Mouse (Mus musculus): Measurements from ENCODE around the gene Saysd1. TPM values are rescaled to one million over a fixed set of nuclear protein-coding genes. Genes with fewer than 3 reads are reported as not detected.

Gene Saysd1
- polyA plus RNA-seq, 1 experiment from 2014 or later = 10.2 TPM

DNA sequence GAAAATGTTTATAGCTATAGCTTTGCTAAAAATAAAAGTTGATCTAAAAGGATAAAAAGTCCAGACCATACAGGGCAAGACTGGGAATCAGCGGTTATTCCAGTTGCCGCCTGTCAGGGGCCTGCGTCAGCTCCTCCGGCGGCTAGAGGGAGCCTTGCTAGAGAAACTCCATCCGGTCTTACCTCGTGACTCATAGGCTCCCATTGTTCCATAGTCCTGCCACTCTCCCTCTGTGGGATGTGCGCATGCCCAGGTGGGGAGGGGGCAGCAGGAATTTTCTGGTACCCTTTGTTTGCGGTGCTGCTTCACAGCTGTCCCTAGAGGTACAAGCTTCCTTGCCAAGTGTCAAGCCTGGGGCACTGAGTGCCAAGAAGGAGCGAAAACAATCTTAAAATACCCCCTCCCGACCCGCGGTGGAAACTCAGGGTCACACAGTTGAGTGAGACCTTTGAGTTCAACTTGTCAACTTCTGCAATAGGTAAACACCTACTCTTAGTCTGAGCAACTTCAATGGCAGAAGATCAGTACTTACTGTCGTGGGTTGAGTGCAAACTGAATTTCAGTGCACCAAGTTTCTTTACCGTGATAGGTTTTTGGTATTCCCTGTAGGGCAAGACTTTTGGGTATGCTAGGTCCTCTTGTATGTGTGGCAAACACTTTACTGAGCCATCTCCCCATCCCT, 10.8 kb downstream of the Saysd1 start:
- H3K27me3 ChIP-seq (ENCODE audit: low read depth, poor library complexity, severe bottlenecking) = no peaks in the 10 kb centered on the region
- H3K4me3 ChIP-seq = no peak overlapping the region
- no peaks in the 10 kb centered on the region for H3K36me3 ChIP-seq
- 75% methylated on average over 15 of the region's 15 CpGs for WGBS
- H3K9me3 ChIP-seq (replicated peaks) = 0 out of 2 replicates have a peak, but pooled peaks cover 2% of the 10 kb centered on the region
- H3K4me1 ChIP-seq = peaks cover 3% of the 10 kb centered on the region; the same call in 1 of the 2 replicates
- no peak overlapping the region for H3K27ac ChIP-seq (replicated peaks)
- DNase-seq (ENCODE audit: low spot score) = no peak

DNA sequence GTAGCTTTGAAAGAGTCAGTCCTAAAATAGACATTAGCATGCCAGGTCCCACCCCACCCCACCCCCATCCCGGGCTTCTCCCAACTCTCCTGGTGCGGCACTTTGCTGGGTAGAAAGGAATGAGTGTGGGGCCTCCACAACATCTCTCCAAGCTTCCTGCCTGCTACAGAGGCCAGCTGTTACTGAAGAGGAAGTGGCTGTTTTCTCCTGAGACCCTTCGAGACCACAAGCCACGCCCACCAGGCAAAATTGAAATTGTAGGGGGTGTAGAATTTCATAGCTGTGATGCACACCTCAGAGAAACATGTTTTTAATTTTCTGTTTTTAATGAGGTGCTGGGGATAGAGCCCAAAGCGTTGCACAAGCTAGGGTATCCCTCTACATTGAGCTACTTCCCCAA, 17.5 kb downstream of the Saysd1 start:
- 85% methylated on average over 5 of the region's 5 CpGs for WGBS
- H3K4me3 ChIP-seq = no peak overlapping the region
- H3K36me3 ChIP-seq = no peaks in the 10 kb centered on the region
- no peak for DNase-seq (ENCODE audit: low spot score)
- peaks cover 14% of the 10 kb centered on the region for H3K4me1 ChIP-seq
- H3K27me3 ChIP-seq (ENCODE audit: low read depth, poor library complexity, severe bottlenecking) = no peaks in the 10 kb centered on the region
- no peaks in the 10 kb centered on the region for H3K9me3 ChIP-seq (replicated peaks)
- H3K27ac ChIP-seq (replicated peaks) = no peak overlapping the region

DNA sequence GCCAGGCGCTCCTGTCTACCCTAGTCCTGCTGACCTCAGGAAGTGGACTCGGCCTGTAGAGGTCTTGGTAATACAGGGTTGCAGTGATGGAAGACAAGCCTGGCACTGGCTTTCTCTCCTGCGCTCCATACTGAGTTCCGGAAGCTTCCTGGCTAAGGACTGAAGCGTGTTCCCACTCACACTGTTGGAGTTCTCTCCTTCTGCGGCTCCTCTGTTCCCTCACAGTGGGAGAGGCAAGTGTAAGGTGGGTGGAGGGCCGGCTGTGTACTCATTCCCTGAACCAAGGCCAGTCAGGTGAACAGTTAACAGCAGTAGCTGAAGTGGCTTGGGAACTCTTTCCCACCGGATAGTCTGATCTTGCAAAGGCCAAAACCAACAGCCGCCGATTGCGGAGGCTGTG, 18.3 kb downstream of the Saysd1 start:
- DNase-seq (ENCODE audit: low spot score) = no peak
- 91% methylated on average over 11 of the region's 11 CpGs for whole genome bisulfite sequencing
- no peak overlapping the region for H3K27ac ChIP-seq (replicated peaks)
- H3K4me3 ChIP-seq = no peak overlapping the region
- peaks cover 14% of the 10 kb centered on the region for H3K4me1 ChIP-seq
- H3K36me3 ChIP-seq = no peaks in the 10 kb centered on the region
- H3K9me3 ChIP-seq (replicated peaks) = no peaks in the 10 kb centered on the region
- no peaks in the 10 kb centered on the region for H3K27me3 ChIP-seq (ENCODE audit: low read depth, poor library complexity, severe bottlenecking)

DNA sequence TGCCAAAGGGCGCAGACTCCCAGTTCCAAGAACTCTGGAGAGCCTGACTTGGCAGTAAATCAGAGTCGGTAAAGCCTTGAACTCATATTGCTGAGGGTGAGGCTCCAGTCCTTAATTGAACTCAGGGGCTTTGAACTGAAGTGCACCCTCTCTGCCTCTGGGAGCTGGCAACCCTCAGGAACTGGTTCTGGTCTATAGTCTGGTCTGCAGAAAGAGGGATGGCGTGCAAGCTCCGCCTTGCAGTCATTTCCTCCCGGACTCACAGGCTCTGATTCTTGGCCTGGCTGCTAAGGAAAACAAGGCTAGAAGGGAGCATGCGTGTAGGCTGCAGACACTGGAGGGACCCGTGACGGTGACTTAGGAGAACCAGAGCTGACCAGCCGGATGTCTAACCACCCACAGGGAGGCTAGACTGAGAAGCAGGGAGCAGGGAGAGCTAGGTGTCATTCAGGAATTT, 22.2 kb downstream of the Saysd1 start:
- Histone ChIP-seq H3K4me3 (no peak overlapping the region), H3K27ac (replicated peaks) (no peak overlapping the region), H3K36me3 (no peaks in the 10 kb centered on the region), H3K9me3 (replicated peaks) (no peaks in the 10 kb centered on the region; the same call in 1 of the 2 replicates), H3K4me1 (peaks cover 11% of the 10 kb centered on the region), H3K27me3 (ENCODE audit: low read depth, poor library complexity, severe bottlenecking) (no peaks in the 10 kb centered on the region)
- WGBS = 68% methylated on average over 9 of the region's 9 CpGs
- DNase-seq (ENCODE audit: low spot score) = no peak

DNA sequence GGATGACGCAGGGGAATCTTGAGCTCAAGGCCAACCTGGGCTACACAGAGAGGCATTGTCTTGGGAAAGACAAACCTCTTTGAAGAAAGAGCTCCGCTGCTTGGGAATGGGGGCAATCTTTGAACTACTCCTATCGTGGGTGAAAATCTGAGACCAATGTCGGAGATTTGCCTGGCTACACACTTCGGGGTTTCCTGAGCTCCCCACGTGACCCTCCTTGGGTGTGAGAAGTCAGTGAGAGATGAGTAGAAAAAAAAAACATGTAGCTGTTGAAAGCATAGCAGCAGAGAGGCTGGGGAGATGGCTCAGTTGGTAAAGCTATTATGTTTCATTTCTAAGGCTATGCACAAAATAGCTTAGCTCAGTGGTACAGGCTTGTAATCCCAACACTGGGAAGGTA, 23.4 kb downstream of the Saysd1 start:
- H3K4me1 ChIP-seq = peaks cover 11% of the 10 kb centered on the region
- H3K9me3 ChIP-seq (replicated peaks) = no peaks in the 10 kb centered on the region; the same call in 1 of the 2 replicates
- H3K36me3 ChIP-seq = no peaks in the 10 kb centered on the region
- H3K27ac ChIP-seq (replicated peaks) = no peak overlapping the region
- H3K27me3 ChIP-seq (ENCODE audit: low read depth, poor library complexity, severe bottlenecking) = no peaks in the 10 kb centered on the region
- WGBS = 91% methylated on average over 6 of the region's 6 CpGs
- no peak overlapping the region for H3K4me3 ChIP-seq
- no peak for DNase-seq (ENCODE audit: low spot score)

DNA sequence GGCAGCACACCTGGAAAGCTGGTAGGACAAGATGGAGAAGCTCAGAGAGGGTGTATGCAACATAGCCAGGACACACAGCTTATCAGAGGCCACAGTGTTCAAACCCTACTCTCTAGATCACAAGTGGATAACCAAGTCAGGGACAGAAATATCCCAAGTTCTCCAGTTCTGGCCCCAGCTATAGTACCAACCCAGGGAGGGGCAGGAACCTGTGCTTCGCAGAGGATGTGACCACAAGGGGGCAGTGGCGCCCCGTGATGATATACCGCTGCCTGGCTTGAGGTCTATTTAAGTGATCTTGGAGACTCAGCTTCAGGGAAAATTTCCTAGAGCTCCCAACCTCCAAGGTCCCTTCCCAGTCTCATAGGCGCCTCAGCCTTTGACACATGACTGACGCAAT, 24.4 kb downstream of the Saysd1 start:
- H3K36me3 ChIP-seq = no peaks in the 10 kb centered on the region
- H3K9me3 ChIP-seq (replicated peaks) = no peaks in the 10 kb centered on the region; the same call in 1 of the 2 replicates
- H3K4me3 ChIP-seq = no peak overlapping the region
- no peak overlapping the region for H3K27ac ChIP-seq (replicated peaks)
- H3K4me1 ChIP-seq = peaks cover 11% of the 10 kb centered on the region
- 7% methylated on average over 6 of the region's 6 CpGs for WGBS
- DNase-seq (ENCODE audit: low spot score) = peak; percentile 83
- H3K27me3 ChIP-seq (ENCODE audit: low read depth, poor library complexity, severe bottlenecking) = no peaks in the 10 kb centered on the region

DNA sequence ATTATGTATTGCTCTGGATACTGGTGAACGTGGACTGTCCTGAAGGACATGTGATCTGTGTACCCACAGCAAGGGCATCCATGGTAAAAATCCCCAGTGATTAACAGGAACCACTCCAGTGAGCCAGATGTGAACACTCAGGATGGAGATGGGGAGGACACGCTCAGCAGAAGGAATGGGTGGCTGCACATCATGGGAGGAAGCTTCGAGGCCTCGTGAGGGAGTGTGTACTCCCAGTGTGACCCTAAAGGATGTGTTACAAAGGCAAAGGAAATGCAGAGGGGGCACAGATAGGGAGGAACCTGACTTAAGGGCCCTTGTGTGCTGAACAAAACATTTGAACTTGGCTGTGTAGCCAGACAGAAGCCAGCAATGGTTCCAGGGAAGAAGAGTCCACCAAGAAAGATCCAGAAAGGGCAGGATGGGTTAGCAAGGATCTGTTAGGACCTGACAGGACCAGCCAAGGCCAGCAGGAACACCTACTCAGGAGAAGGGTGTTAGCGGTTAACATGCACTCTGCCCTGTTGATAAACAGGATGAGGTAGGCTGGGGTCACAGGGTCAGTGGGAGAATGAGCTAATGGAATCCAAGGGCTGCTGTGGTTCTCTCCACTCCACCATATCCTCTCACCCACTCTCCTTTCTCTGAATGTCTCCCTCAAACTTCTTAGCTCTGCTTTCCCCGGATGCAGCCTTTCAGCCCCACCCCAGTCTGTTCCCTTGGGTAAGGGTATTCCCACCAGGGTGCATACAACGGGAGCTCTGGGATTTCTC, 25.0 kb downstream of the Saysd1 start:
- Histone ChIP-seq H3K4me3 (no peak overlapping the region), H3K27me3 (ENCODE audit: low read depth, poor library complexity, severe bottlenecking) (no peaks in the 10 kb centered on the region), H3K4me1 (peaks cover 11% of the 10 kb centered on the region), H3K27ac (replicated peaks) (no peak overlapping the region), H3K9me3 (replicated peaks) (no peaks in the 10 kb centered on the region; the same call in 1 of the 2 replicates), H3K36me3 (no peaks in the 10 kb centered on the region)
- WGBS = 67% methylated on average over 7 of the region's 7 CpGs
- no peak for DNase-seq (ENCODE audit: low spot score)

DNA sequence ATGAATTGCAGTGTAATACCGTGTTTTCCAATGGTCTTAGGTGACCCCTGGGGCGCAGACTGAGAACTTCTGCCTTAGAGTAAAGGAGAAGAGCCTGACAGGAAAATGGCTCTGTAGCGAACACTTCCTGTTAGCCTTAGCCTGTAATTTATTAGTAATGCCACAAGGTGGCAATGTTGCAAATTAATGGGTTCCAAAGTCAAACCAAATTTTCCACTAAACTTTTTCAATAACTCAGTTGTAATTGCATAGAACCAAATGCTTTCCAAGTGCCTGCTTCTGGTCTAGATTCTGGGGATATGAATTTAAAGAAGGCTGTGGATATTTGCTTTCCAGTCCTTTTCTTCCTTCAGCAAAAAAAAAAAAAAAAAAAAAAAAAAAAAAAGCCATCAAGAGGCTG, 26.1 kb downstream of the Saysd1 start:
- peaks cover 9% of the 10 kb centered on the region for H3K4me1 ChIP-seq
- WGBS = 64% methylated on average over 3 of the region's 3 CpGs
- DNase-seq (ENCODE audit: low spot score) = no peak
- H3K36me3 ChIP-seq = no peaks in the 10 kb centered on the region
- H3K4me3 ChIP-seq = no peak overlapping the region
- H3K9me3 ChIP-seq (replicated peaks) = no peaks in the 10 kb centered on the region; the same call in 1 of the 2 replicates
- no peaks in the 10 kb centered on the region for H3K27me3 ChIP-seq (ENCODE audit: low read depth, poor library complexity, severe bottlenecking)
- no peak overlapping the region for H3K27ac ChIP-seq (replicated peaks)

DNA sequence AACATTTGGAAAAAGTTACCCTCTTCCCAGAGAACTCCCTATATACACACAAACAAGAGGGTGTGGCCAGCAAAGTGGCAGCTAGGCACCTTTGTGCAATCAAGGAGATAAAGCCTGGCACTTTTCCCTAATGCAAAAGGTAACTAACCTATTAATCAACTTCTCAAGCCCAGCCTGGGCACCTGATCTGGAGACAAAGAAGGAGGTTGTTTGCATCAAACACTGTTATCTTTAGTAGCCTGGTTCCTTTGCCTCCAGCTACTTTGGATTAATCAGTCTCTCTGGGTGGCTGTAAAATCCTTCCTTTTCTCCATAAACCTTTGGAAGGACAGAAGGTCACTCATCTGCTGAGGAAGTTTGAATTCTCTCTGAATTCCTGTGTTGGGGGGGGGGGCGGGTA, 27.4 kb downstream of the Saysd1 start:
- no peak overlapping the region for H3K27ac ChIP-seq (replicated peaks)
- 73% methylated on average over 1 of the region's 1 CpGs for whole genome bisulfite sequencing
- no peaks in the 10 kb centered on the region for H3K4me1 ChIP-seq
- no peaks in the 10 kb centered on the region for H3K27me3 ChIP-seq (ENCODE audit: low read depth, poor library complexity, severe bottlenecking)
- no peak for DNase-seq (ENCODE audit: low spot score)
- H3K9me3 ChIP-seq (replicated peaks) = no peaks in the 10 kb centered on the region; the same call in 1 of the 2 replicates
- no peaks in the 10 kb centered on the region for H3K36me3 ChIP-seq
- H3K4me3 ChIP-seq = no peak overlapping the region

DNA sequence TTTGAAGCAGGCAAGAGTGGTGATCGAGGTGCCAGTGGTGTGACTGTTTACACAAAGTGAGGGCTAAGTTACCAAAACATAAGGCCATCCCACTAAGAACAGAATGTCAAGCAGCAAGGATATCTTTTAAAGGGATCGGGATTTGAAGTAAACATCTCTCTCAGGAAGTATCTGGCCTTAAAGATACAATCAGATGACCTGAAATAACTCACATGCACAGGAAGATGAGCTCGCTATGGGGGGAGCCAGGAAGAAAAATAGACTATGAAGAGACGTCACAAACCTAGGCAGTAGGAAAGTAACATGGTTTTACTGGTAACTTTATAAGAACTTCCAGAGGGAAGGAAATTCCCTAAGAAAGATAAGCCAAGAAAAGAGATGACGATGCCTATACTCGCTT, 32.1 kb downstream of the Saysd1 start:
- Histone ChIP-seq H3K36me3 (no peaks in the 10 kb centered on the region), H3K9me3 (replicated peaks) (no peaks in the 10 kb centered on the region), H3K27ac (replicated peaks) (no peak overlapping the region), H3K27me3 (ENCODE audit: low read depth, poor library complexity, severe bottlenecking) (no peaks in the 10 kb centered on the region), H3K4me3 (no peak overlapping the region), H3K4me1 (no peaks in the 10 kb centered on the region)
- WGBS = 87% methylated on average over 6 of the region's 6 CpGs
- no peak for DNase-seq (ENCODE audit: low spot score)

DNA sequence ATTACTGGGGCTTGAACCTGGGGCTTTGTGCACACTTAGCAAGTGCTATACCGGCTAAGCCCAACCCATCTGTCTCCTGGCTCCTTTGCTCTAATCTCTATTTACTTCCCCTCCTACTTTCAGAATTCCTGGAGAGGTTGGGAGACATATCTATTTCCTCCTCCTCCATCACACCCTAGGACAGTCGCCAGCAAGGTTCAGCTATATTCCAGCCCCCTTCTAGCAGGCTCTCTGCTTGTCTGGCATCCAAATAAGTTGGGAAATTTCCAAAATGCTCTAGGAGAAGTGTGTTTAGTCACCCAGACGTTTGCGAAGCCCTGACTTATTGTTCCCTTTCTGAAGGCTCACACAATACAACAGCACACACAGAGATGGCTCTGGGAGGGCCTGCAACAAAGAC, 35.1 kb downstream of the Saysd1 start:
- H3K27ac ChIP-seq (replicated peaks) = no peak overlapping the region

DNA sequence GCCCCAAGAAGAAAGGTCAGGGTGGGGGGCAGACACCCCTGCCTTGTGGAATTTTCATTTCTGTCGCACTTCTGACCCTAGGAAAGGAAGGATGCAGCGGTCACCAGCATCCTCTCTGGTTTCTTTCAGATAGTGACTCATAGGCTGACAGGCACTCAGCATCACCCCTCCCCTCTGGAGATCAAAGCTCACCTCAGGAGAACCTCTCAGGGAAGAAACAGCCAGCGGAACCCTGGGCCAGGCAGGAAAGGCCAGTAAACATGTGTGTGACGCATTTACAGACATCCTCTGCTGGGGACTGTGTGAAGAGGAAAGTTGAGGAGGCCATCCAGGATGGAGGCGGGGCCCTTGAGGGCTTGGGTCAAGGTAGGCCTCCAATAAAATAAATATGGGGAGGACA, 40.3 kb downstream of the Saysd1 start:
- no peaks in the 10 kb centered on the region for H3K36me3 ChIP-seq
- no peak overlapping the region for H3K27ac ChIP-seq (replicated peaks)
- WGBS = 73% methylated on average over 5 of the region's 5 CpGs
- no peak for DNase-seq (ENCODE audit: low spot score)
- no peak overlapping the region for H3K4me3 ChIP-seq
- no peaks in the 10 kb centered on the region for H3K9me3 ChIP-seq (replicated peaks)
- no peaks in the 10 kb centered on the region for H3K27me3 ChIP-seq (ENCODE audit: low read depth, poor library complexity, severe bottlenecking)
- no peaks in the 10 kb centered on the region for H3K4me1 ChIP-seq

More for the DNA sequence above, 35.1 kb downstream of the Saysd1 start:
- Histone ChIP-seq H3K27me3 (ENCODE audit: low read depth, poor library complexity, severe bottlenecking) (no peaks in the 10 kb centered on the region), H3K4me1 (no peaks in the 10 kb centered on the region), H3K36me3 (no peaks in the 10 kb centered on the region), H3K4me3 (no peak overlapping the region), H3K9me3 (replicated peaks) (no peaks in the 10 kb centered on the region)
- 55% methylated on average over 4 of the region's 4 CpGs for WGBS
- DNase-seq (ENCODE audit: low spot score) = no peak

DNA sequence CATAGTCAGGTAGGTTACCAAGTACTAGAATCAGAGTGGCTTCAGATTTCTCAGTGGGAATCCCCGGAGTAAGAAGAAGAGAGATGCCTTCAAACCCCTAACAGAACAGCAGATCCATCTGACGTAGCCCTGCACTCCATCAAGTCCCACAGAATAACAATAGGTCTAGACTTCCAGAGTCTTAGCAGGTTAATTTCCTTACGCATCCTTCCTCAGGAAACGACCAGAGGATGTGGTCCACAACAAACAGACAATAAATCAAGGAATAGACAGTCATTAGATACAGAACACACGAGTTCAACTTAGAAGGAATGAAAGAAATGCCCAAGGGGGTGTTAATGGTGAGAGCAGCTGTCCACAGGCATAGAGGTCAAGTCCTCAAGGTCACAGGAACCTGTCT, 43.4 kb downstream of the Saysd1 start:
- no peaks in the 10 kb centered on the region for H3K27me3 ChIP-seq (ENCODE audit: low read depth, poor library complexity, severe bottlenecking)
- no peaks in the 10 kb centered on the region for H3K4me1 ChIP-seq
- no peaks in the 10 kb centered on the region for H3K9me3 ChIP-seq (replicated peaks)
- 71% methylated on average over 5 of the region's 5 CpGs for WGBS
- no peak overlapping the region for H3K27ac ChIP-seq (replicated peaks)
- no peaks in the 10 kb centered on the region for H3K36me3 ChIP-seq
- no peak overlapping the region for H3K4me3 ChIP-seq
- DNase-seq (ENCODE audit: low spot score) = no peak
